Mouse (Mus musculus): ENCODE results near the gene Rnf10.

Gene Rnf10

DNA sequence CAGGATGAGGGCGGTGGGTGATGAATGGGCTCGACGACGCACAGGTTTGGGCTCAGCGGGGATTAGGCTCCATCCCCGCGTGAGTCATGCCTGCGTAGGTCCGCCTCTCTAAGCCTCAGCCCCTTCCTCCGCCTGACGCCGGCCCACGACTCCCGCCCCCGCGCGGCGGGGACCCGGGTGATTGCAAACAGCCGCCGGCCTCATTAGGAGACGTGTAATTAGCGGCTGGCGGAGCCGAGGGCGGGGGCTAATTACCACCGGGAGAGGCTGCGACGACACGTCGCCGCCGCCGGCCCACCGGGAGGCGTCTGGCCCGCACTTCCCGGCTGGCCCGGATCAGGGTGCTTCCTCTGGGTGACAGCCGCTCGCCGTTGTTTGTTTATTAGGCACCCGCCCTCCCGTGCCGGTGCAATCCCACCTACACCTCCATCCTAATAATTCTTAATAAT is 37.4 kb downstream of the Rnf10 start:
- no peak for DNase-seq (ENCODE audit: low read depth, low spot score)

DNA sequence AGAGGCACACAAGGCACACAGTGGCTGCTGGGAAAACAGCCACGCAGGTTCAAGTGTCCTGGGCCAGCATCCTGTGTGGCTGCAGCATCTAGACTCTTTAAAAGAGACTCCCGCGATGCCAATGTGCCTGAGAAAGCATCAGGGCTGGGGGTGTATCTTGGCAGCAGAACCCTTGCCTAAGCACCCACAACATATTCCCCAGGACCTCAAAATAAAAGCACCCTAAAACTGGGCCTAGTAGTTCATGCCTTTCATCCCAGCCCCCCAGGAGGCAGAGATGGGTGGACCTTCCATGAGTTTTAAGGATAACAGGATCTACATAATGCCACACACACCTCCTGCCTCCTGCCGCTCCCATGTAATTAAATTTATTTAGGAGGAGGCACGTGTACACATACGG is 38.2 kb downstream of the Rnf10 start:
- DNase-seq (ENCODE audit: low read depth, low spot score), result no peak

DNA sequence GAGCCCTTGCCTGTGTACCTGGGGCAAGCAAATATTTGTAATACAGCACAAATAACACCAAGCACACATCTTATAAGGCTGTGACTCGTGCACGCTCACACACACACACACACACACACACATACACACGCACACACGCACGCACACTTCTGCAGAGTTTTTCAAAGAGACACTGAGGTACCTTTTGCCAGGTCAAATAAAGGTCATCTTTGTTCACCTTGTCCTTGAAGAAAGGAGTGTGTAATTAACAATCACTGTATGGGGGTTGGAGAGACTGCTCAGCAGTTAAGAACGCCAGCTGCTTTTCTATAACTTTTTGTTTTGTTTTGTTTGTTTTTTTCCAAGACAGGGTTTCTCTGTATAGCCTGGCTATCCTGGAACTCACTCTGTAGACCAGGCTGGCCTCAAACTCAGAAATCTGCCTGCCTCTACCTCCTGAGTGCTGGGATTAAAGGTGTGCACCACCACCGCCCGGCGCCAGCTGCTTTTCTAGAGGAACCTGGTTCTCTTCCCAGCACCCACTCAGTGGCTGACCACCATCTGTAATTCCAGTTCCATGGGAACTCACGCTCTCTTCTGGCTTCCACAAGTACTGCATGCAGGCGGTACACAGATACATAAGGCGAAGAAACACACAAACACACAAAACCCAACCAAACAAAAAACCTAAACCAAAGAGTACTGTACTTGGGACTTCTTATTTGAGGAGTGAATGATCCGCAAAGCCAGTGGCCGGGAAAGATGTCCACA is 39.5 kb downstream of the Rnf10 start:
- no peak for DNase-seq (ENCODE audit: low read depth, low spot score)

DNA sequence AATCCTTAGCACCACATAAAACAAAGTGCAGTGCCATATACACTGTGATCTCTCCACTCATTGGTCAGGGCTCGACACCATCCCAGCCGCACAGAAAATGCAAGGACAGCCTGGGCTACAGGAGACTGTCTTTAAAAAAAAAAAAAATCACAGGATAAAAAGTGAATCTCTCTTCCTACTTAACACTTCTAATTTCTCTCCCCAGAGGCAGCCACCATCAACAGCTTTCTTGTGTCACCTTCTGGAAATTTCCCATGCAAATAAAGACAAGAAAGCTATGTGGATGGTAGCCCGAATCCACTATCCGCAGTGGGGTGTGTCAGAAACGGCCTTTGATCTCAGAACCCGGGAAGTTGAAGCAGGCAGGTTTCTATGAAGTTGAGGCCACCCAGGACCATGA is 40.2 kb downstream of the Rnf10 start:
- no peak for DNase-seq (ENCODE audit: low read depth, low spot score)

DNA sequence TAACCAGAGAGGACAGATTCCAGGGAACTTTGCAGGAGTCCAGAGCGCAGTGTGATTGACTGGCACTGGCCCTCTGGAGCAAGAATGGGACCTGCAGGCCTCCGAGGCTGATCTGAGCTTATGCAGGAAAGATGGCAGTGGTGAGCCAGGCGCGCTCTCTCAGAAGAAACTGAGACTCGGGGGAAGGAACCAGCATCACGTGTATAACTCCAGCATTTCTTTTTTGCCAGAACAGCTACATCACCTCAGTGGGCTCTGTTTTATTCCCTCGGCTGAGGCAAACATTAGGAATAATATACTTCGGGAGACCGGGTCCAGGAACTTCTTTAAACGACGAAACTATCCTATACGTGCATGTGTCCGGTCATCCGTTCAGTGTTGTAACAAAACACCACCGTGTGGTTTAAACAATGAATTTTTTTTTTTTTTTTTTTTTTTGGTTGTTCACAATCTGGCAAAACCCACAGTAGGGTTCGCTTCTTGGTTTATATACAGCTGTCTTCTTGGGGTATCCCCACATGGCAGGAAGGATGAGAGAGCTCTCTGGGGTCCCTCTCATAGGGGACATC is 41.1 kb downstream of the Rnf10 start:
- no peak for DNase-seq (ENCODE audit: low read depth, low spot score)

DNA sequence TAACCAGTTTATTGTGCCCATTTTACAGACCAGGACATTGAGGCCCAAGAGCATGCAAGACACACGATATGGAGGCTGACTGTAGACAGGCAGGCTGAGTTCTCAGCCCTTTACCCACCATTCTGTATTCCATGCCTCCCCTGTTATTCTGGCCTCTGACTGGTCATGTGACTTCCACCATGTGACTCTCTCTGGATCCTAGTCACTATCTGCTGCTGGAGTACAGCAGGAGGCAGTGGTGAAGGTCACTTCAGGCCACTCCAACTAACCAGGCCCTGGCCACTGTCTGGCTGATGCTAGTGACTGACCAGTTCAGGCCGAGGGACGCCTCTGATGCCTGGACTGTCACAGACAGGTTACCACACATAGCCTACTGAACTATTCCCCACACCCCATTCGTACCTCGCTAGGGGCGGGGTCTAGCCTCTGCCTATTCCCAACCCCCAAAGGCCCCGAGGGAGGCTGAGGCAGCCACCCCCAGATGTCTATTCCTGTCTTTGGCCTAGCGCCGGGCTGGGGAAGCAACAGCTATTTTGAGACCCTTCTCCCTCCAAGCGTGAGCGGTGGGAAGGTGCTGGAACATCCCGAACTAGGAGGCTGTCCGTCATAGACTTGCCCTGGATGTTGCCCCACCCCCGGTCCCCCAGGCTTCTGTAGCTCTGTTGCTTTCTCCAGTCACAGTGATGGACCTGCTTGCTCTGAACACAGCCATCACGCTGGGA is 41.7 kb downstream of the Rnf10 start:
- DNase-seq (ENCODE audit: low read depth, low spot score), result no peak

DNA sequence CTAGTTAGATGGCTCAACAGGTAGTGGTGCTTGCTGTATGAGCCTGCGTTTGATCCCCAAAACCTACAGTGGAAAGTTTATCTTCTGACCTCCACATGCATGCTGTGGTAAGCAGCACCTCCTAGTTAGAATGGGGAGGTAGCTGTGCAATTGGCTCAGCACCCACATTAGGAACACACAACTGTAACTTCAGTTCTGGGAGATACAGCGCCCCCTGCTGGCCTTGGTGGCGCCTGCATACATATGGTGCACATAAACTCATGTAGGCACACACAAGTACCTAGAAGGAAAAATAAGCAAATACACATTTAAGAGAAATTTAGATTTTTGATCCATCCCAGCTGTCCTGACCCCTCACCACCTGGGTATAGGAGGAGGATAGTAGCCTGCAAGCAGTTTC is 50.2 kb downstream of the Rnf10 start:
- DNase-seq (ENCODE audit: low read depth, low spot score), result no peak

DNA sequence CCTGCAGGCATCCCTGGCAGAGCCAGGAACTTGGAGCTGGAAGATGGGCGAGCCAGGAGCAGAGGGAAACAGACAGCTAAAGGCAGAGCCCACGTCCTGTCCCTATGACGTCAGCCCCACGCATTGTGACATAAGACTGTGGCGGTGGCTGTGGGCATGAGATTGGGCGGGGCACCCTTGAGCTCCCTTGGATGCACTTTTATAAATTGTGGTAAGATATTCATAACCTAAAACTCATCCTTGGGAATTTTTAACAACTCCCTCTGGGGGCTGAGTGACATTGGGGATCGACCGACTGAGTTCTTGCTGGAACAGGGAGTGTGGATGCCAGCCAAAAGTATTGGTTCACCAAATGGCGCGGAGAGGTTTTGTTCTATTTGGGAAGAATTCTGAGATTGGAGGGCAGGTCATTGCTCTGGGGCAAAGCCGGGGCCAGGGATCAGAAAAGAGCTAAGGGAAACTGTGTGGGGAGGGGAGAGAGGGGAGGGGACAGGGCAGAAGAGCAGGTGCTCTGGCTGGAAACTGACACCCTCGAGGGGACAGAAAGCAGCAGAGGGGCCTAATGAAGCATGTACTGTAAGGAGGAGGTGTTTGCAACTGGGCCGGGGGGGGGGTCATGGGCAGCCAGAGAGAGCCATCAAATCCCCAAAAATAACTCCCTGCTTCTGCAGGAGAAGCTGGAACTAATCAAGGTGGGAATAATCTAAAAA is 51.6 kb downstream of the Rnf10 start:
- DNase-seq (ENCODE audit: low read depth, low spot score), result no peak

DNA sequence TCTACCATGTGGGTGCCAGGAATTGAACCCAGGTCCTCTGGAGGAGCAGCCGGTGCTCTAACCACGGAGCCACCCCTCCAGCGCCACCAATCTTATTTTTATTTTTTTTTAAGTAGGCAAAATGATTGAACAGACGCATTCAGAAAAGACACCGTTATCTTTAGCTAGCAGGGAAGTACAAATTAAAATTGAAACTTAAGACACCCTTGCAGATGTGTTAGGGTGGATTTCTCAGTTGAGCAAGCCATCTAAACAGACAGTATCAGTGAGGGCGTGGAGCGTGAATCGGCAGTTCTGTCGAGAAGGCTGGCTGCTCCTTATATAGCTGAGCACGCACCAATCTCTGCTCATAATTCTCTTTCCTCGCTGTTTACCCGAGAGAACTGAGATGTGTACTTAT is 54.7 kb downstream of the Rnf10 start:
- DNase-seq (ENCODE audit: low read depth, low spot score), result no peak

DNA sequence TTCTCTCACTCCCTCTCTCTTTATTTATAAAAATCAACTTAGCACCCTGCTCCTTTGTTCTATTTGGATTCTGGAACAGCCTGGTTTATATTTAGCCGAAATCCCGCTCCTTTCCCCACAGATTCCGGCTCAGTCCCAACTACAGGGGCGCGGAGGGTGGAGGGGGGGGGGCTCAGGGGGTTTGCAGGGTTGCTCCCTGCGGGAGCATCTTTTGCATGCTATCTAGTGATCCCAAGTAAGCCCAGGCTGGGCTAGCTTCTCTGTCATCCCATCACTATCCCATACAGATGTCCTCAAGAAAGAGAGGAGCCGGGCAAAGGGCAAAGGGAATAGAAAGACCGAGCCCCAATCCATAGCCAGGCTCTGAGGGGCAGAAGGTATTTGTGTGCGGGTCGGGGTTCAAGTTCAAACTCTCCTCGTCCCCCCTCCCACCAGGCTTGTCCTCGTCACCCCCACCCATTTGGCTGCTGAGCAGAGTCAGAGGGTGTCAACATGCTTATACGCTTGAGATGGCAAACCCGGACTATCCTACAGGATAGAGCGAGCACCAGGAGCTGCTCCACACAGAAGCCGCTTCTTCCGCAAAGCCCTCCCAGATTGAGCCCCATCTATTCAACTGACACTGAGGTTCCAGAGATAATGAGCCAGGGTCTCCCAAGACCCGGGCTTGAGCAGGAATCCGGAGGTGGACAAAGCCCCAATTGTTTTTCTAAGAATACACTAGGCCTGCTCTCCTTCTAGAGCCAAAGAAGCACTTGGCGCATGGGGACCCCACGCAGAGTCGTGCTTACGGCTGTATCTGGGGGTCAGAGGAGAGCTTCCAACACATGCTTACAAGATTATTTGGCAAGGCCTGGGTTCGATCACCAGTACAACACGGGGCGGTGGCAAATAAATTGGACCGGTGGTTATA is 57.2 kb downstream of the Rnf10 start:
- no peak for DNase-seq (ENCODE audit: low read depth, low spot score)

DNA sequence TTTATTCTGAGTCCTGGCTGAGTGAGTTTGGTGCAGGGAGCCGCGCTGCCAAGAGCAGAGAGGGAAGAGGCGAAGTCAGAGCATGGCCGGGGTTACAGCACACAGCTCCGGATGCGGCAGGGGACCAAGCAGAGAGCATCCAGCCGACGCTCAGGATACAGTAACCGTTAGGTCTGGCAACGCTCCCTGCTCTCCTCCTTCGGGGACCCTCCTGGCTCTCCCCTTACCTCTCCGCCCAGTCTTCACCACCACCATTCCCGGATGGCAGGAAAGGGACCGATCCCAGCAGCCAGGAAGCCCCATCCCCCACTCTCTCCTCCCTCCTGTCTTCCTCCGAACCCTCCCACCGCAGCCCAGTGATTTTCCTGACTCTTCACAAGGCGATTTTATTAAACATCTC is 57.8 kb downstream of the Rnf10 start:
- no peak for DNase-seq (ENCODE audit: low read depth, low spot score)

DNA sequence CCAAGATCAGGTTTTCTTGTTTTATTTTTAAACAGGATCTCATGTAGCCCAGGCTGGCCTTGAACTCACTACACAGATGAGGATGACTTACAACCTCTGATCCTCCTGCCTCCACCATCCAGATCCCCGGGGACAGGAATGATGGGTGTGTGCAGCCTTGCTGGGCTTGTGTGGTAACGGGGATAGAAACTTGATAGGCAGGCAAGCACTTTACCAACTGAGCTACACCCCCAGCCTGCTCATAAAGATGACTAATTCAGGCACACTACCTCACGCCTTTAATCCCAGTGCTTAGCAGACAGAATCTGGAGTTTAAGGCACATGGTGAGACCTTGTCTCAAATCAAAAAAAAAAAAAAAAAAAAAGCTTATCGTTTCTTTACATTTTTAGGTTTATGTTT is 59.8 kb downstream of the Rnf10 start:
- no peak for DNase-seq (ENCODE audit: low read depth, low spot score)

DNA sequence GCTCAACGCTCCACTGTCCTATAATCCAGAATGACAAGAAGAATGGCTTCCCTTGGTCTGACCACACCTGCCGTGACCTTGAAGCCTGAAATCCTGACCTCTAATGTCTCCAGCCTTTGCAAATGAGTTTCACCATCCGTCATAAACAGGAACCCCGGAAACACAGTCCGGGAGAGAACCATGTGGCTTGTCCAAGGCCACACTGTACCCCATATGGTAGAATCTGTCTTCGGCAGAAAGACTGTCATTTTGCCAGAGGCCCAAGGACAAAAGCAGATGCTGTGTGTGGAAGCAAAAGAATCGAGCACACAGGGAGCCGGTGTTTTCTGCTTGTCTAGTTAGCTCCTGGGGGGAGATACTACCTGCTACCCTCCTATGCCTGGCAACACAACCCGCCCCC is 60.2 kb downstream of the Rnf10 start:
- DNase-seq (ENCODE audit: low read depth, low spot score), result no peak

DNA sequence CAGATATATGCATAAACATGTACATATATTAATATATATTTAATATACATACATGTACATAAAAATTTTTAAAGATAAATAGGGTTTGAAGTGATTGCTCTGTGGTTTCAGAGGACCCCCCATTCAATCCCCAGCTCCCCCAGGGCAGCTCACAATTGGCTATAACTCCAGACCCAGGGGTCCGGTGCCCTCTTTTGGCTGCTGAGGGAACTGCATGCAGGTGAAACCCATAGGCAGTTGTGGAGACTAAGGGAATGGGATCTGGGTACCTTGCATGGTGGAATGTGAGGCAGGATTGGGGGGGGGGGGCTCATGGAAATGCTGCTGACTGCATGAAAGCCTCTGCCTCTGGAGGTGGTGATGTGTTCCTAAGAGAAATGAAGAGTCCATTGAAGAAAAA is 62.3 kb downstream of the Rnf10 start:
- DNase-seq (ENCODE audit: low read depth, low spot score), result no peak

DNA sequence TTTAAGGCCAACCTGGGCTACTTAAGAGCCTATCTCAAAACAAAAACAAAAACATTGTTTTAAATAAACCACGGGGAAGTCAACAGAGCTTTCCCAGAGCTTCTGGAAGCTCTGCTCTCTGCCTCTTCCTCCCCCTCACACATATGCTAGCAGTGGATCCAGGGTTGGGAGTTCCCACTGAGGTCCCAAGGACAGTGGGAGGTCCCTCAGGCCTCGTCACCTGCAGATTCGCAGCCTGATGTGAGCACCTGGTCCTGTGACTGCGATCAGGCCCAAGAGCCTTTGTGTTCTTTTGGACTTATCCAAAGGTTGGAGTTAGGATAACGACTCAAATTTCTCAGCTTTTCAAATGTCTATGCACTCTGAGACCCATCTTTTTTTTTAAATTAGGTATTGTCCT is 64.1 kb downstream of the Rnf10 start:
- no peak for DNase-seq (ENCODE audit: low read depth, low spot score)

DNA sequence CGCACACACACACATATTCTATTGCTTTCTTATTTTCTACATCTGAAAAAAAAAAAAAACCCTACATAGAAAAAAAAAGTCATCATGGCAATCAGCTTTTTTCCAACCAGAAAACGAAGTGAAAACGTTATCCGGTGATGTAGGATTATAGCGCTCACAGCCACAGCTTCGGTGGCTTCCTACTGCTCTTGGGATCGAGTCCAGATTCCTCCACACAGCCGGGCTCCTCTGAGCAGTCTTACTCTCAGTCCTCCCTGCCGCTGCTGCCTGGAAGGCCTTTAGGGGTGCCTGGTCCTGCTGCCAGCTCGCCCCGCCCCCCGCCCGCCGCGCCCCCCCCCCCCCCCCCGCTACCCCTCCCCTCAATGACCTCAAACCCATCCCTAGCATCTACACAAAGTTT is 64.8 kb downstream of the Rnf10 start:
- no peak for DNase-seq (ENCODE audit: low read depth, low spot score)

DNA sequence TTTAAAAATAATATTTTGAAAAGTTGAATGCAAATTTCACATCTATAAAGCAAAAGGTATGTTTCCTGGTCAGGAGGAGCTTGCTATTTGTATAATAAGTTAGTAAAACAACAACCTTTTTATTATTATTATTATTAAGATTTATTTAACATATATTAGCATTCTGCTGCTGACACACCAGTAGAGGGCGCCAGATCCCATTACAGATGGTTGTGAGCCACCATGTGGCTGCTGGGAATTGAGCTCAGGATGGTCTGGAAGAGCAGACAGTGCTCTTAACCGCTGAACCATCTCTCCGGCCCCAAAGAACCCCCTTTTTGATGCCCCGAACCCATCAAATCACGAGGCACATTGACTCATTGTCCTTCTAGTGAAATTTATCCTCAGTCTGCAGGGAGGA is 65.5 kb downstream of the Rnf10 start:
- no peak for DNase-seq (ENCODE audit: low read depth, low spot score)

DNA sequence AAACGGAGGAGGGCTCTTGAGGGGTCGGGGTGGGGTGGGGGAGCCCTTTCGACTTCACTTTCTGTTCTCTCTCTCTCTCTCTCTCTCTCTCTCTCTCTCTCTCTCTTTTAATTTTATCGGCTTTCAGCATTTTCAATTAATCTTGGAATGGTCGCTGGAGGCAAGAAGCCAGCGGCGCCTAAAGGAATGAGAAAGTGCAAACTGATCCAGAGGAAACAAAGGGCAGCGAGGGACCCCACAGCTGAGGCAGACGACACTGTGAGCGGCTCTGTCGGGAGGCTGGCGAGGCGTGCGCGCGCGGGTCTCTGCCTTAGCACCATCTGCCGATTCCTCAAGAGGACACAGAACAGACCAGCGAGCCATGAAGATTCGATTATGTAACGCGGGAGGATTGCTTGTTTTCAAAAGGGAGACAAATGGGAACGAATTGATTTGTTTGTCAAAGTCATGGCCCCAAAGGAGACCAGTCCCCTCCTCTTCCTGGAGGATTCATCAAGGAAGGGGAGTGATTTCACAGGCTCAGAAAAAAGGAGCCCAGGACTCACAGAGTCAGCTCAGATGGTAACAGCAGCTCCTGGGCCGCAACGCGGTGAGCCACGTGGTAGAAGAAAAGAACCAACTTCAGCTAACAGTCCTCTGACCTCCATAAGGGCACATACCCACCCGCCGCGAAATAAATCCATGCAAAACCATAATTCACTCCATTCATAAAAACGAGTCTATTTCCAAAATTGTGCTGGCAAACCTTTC is 68.0 kb downstream of the Rnf10 start:
- DNase-seq (ENCODE audit: low read depth, low spot score), result no peak

DNA sequence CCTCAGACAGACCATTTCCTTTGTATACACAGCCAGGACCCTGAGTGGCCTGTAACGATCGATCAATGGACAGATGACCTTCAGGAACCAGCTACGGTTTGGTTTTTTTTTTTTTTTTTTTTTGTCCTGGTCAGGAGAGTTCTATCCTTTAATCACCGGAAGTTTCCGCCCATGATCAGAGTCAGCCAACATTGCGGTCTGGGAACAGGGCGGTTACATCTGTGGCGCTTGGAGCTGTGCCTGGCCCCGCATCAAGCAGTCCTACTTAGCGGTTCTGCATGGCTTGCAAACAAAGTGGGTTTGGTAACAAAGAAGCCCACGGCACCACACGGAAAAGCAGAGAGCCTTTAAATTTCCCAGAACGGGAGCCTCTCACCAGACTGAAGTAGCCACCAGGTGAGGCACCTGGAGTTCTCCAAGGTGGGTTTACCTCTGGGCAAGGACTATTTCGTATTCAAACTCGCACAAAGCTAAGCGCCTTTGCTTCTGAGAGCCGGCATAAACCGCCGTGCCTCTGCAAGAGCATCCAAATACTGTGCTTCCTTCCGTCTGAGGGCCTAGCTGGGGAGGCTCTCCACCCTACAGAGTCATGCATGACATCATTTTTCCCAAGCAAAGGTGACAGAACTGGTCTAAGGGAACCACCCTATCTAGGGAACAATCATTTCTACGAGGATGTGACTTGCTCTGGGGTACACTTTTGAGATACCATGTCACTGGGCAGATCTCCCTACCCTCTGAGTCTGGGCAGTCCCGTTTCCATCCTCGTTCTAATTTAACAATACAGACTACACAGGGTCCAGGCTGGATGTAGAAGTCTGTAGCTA is 68.8 kb downstream of the Rnf10 start:
- DNase-seq (ENCODE audit: low read depth, low spot score), result no peak

Measured in forelimb bud, embryonic 11.5 days (tissue).